Mouse (Mus musculus) liver, postnatal 0 days (tissue): ENCODE results near the gene Kcnip1. TPM values are rescaled to one million over a fixed set of nuclear protein-coding genes. Genes with fewer than 3 reads are reported as not detected.

Experiments
- ATAC-seq: fragments of 200-750 bp; cut with Nextera tagmentation; 2 replicates; pipeline ENCODE4 v1.8.0; 2017; ENCODE audit warnings: mild to moderate bottlenecking, moderate library complexity
- DNase-seq: peaks from one replicate; pipeline ENCODE4 v3.0.0-alpha.2; 2016
- H3K27ac ChIP-seq: fragments of 300-500 bp; sonication (generic); 2 replicates; pipeline ENCODE4 v1.5.1; 2014; ENCODE audit warnings: antibody characterized with exemption, moderate library complexity, mild to moderate bottlenecking, low read depth
- H3K27me3 ChIP-seq: fragments of 300-500 bp; sonication (generic); 2 replicates; pipeline ENCODE4 v1.6.1; 2014; ENCODE audit warnings: low read length, control low read depth, mixed read lengths; ENCODE audit not compliant: insufficient read depth
- H3K36me3 ChIP-seq: fragments of 300-500 bp; sonication (generic); replicated peaks from 2 replicates; pipeline ENCODE4 v1.6.1; 2014; ENCODE audit warnings: mild to moderate bottlenecking, control low read depth, low read length, moderate library complexity, mixed read lengths; ENCODE audit not compliant: insufficient read depth
- H3K4me1 ChIP-seq: fragments of 300-500 bp; sonication (generic); 2 replicates; pipeline ENCODE4 v1.6.1; 2014; ENCODE audit warnings: antibody characterized with exemption, mild to moderate bottlenecking, control low read depth; ENCODE audit not compliant: insufficient read depth
- H3K4me2 ChIP-seq: fragments of 300-500 bp; sonication (generic); 2 replicates; pipeline ENCODE4 v1.6.1; 2014; ENCODE audit warnings: low read depth, mild to moderate bottlenecking, low read length, moderate library complexity, mixed read lengths
- H3K4me3 ChIP-seq: fragments of 300-500 bp; sonication (generic); 2 replicates; pipeline ENCODE4 v1.5.1; 2014; ENCODE audit warnings: low read depth, low read length
- H3K9ac ChIP-seq: fragments of 300-500 bp; sonication (generic); replicated peaks from 2 replicates; pipeline ENCODE4 v1.6.1; 2014; ENCODE audit warnings: mild to moderate bottlenecking, moderate library complexity
- H3K9me3 ChIP-seq: fragments of 300-500 bp; sonication (generic); 2 replicates; pipeline ENCODE4 v1.6.1; 2016; ENCODE audit warnings: mild to moderate bottlenecking, control low read depth, low read length, mixed read lengths
- CTCF ChIP-seq: sonication (generic); IDR thresholded peaks from 2 replicates; pipeline ENCODE4 v1.5.1; 2016; ENCODE audit warnings: antibody characterized with exemption, low read depth
- EP300 ChIP-seq: IDR thresholded peaks from 2 replicates; pipeline ENCODE4 v1.6.1; 2016; ENCODE audit warnings: antibody characterized with exemption, low read depth, mild to moderate bottlenecking
- WGBS: fragments of 180-500 bp; shearing (Covaris S2); extraction: QIAGEN DNeasy Blood & Tissue Kit; methylation state at CpG from one replicate; pipeline ENCODE4 v1.1.7; 2014; ENCODE audit not compliant: insufficient replicate concordance; 5-methylcytosine and 5-hydroxymethylcytosine counted together
- polyA plus RNA-seq: library from polyadenylated mRNA; unstranded; fragments of >200 nt; fragmentation: Nextera tagmentation; extraction: Ambion mirVana; gene quantifications from 2 replicates; pipeline ENCODE4 v1.2.1, GENCODE M21; 2015

Gene Kcnip1
- polyA plus RNA-seq, 1 experiment from 2014 or later = not detected

- no peak overlapping the region for H3K4me3 ChIP-seq
- H3K27me3 ChIP-seq = no peaks in the 10 kb centered on the region
- H3K9ac ChIP-seq = no peak overlapping the region
- H3K9me3 ChIP-seq = no peaks in the 10 kb centered on the region
- TF ChIP-seq EP300 = no peak
- TF ChIP-seq CTCF = no peak
- WGBS = 66% methylated on average over 6 of the region's 6 CpGs
- no peaks in the 10 kb centered on the region for H3K4me1 ChIP-seq
- H3K27ac ChIP-seq = no peak overlapping the region
- no peak overlapping the region for H3K4me2 ChIP-seq
- no peak for ATAC-seq
- H3K36me3 ChIP-seq = no peaks in the 10 kb centered on the region
- DNase-seq = no peak
These were observed 165.1 kb downstream of the Kcnip1 start for GRCm38 (mm10) chr11:33827829-33828206.

GRCm38 (mm10) chr11:33827085-33827828, 165.7 kb downstream of the Kcnip1 start:
- Histone ChIP-seq H3K4me3 (no peak overlapping the region), H3K27me3 (no peaks in the 10 kb centered on the region), H3K36me3 (no peaks in the 10 kb centered on the region), H3K27ac (no peak overlapping the region), H3K4me1 (no peaks in the 10 kb centered on the region), H3K9ac (no peak overlapping the region), H3K4me2 (no peak overlapping the region), H3K9me3 (no peaks in the 10 kb centered on the region)
- 71% methylated on average over 12 of the region's 12 CpGs for WGBS
- ATAC-seq (no peak), DNase-seq (no peak)
- no peak for TF ChIP-seq EP300
- TF ChIP-seq CTCF = no peak

DNA sequence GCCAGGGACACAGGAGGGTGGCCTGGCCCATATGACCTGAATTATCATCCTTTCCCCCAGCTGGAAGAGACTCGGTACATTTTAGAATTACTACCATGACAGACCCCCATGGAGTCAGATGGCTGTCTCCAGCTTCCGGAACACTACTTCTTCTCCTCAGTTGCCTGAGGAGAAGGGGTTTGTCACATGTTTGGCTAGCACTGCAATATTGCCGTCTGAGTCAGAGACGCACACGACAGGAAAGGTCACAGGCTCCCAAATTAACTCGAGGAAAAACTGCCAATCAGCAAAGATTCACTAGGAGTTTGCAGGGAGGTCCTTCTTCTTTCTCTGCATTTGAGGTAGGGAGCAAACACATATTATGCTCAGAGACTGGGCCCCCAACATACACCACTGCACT, 168.2 kb downstream of the Kcnip1 start:
- H3K4me1 ChIP-seq = no peaks in the 10 kb centered on the region
- H3K4me2 ChIP-seq = no peak overlapping the region
- WGBS = 60% methylated on average over 6 of the region's 6 CpGs
- DNase-seq = no peak
- H3K36me3 ChIP-seq = no peaks in the 10 kb centered on the region
- no peak for ATAC-seq
- TF ChIP-seq CTCF (no peak), EP300 (no peak)
- H3K4me3 ChIP-seq = no peak overlapping the region
- no peak overlapping the region for H3K9ac ChIP-seq
- H3K27ac ChIP-seq = no peak overlapping the region
- no peaks in the 10 kb centered on the region for H3K27me3 ChIP-seq
- no peaks in the 10 kb centered on the region for H3K9me3 ChIP-seq

GRCm38 (mm10) chr11:33821331-33821730, 171.6 kb downstream of the Kcnip1 start:
- TF ChIP-seq CTCF (no peak), EP300 (no peak)
- no peaks in the 10 kb centered on the region for H3K36me3 ChIP-seq
- H3K4me1 ChIP-seq = no peaks in the 10 kb centered on the region
- no peak overlapping the region for H3K27ac ChIP-seq
- DNase-seq (no peak), ATAC-seq (no peak)
- WGBS = 75% methylated on average over 5 of the region's 5 CpGs
- no peak overlapping the region for H3K9ac ChIP-seq
- H3K4me3 ChIP-seq = no peak overlapping the region
- no peaks in the 10 kb centered on the region for H3K9me3 ChIP-seq
- H3K27me3 ChIP-seq = no peaks in the 10 kb centered on the region
- no peak overlapping the region for H3K4me2 ChIP-seq

- no peaks in the 10 kb centered on the region for H3K36me3 ChIP-seq
- 73% methylated on average over 7 of the region's 7 CpGs for WGBS
- no peak for ATAC-seq
- no peak overlapping the region for H3K4me2 ChIP-seq
- H3K4me3 ChIP-seq = no peak overlapping the region
- H3K9ac ChIP-seq = no peak overlapping the region
- H3K27ac ChIP-seq = no peak overlapping the region
- TF ChIP-seq EP300 (no peak), CTCF (no peak)
- no peaks in the 10 kb centered on the region for H3K9me3 ChIP-seq
- no peak for DNase-seq
- no peaks in the 10 kb centered on the region for H3K4me1 ChIP-seq
- no peaks in the 10 kb centered on the region for H3K27me3 ChIP-seq
These were observed 172.1 kb downstream of the Kcnip1 start for GRCm38 (mm10) chr11:33820876-33821275.

- 43% methylated on average over 5 of the region's 5 CpGs for WGBS
- DNase-seq (no peak), ATAC-seq (no peak)
- TF ChIP-seq CTCF (no peak), EP300 (no peak)
- H3K9me3 ChIP-seq = no peaks in the 10 kb centered on the region
- no peak overlapping the region for H3K9ac ChIP-seq
- no peaks in the 10 kb centered on the region for H3K36me3 ChIP-seq
- no peak overlapping the region for H3K27ac ChIP-seq
- no peak overlapping the region for H3K4me2 ChIP-seq
- H3K4me1 ChIP-seq = no peaks in the 10 kb centered on the region
- H3K4me3 ChIP-seq = no peak overlapping the region
- no peaks in the 10 kb centered on the region for H3K27me3 ChIP-seq
These were observed 174.0 kb downstream of the Kcnip1 start for GRCm38 (mm10) chr11:33818861-33819503.

DNA sequence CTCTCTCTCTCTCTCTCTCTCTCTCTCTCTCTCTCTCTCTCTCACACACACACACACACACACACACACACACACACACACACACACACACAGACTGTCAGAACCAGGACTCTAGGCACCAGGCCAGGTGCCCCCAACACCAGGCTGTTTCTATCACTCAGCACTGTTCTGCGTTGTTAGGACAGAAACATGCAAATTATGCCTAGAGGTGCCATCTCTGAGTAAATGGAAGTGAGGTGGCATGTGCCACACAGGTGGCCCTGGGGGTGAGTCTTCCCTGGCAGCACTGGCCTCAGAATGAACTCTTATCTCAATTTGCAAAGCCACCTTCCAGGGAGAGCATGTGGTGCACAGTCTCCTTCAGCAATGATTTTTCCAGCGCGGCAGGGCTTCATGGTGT, 176.9 kb downstream of the Kcnip1 start:
- no peak for DNase-seq
- H3K27ac ChIP-seq = no peak overlapping the region
- TF ChIP-seq CTCF (no peak), EP300 (no peak)

More for the DNA sequence above, 176.9 kb downstream of the Kcnip1 start:
- Histone ChIP-seq H3K4me2 (no peak overlapping the region), H3K9me3 (no peaks in the 10 kb centered on the region), H3K4me3 (no peak overlapping the region), H3K27me3 (no peaks in the 10 kb centered on the region), H3K36me3 (no peaks in the 10 kb centered on the region), H3K4me1 (no peaks in the 10 kb centered on the region), H3K9ac (no peak overlapping the region)
- WGBS = 54% methylated on average over 3 of the region's 3 CpGs
- no peak for ATAC-seq
